Mouse (Mus musculus) spleen, adult 2 months (tissue): ENCODE results near the gene Chrm5. TPM values are rescaled to one million over a fixed set of nuclear protein-coding genes. Genes with fewer than 3 reads are reported as not detected.

Source experiments
- DNase-seq, 2 experiments: peaks; one replicate each; pipeline versions ENCODE4 v3.0.0 to v3.0.0-alpha.2; 2012 to 2021; ENCODE audit warnings: low spot score in 2 of 2, low read depth in 1 of 2
- H3K27ac ChIP-seq: fragments of 200-500 bp; 2 replicates; pipeline ENCODE4 v1.5.1; 2012; ENCODE audit warnings: low read length, inconsistent platforms; ENCODE audit not compliant: insufficient read depth
- H3K27me3 ChIP-seq: fragments of 200-500 bp; 2 replicates; pipeline ENCODE4 v1.6.1; 2012; ENCODE audit warnings: mild to moderate bottlenecking, moderate library complexity, low read length, inconsistent platforms; ENCODE audit not compliant: control insufficient read depth, insufficient read depth
- H3K36me3 ChIP-seq: fragments of 200-500 bp; 2 replicates; pipeline ENCODE4 v1.6.1; 2012; ENCODE audit warnings: mild to moderate bottlenecking, low read length, inconsistent platforms; ENCODE audit not compliant: control insufficient read depth, insufficient read depth
- H3K4me1 ChIP-seq: fragments of 200-500 bp; 2 replicates; pipeline ENCODE4 v1.6.1; 2011; ENCODE audit warnings: inconsistent platforms; ENCODE audit not compliant: control insufficient read depth, insufficient read depth, insufficient read length
- H3K4me3 ChIP-seq: fragments of 200-500 bp; 2 replicates; pipeline ENCODE4 v1.5.1; 2011; ENCODE audit warnings: mild to moderate bottlenecking, inconsistent platforms; ENCODE audit not compliant: insufficient read depth, insufficient read length; ENCODE audit errors: extremely low read depth
- CTCF ChIP-seq: fragments of 200-500 bp; IDR thresholded peaks from 2 replicates; pipeline ENCODE4 v1.5.1; 2011; ENCODE audit warnings: mild to moderate bottlenecking, inconsistent platforms; ENCODE audit not compliant: insufficient read depth, insufficient read length, insufficient replicate concordance; ENCODE audit errors: extremely low read depth
- POLR2A ChIP-seq: fragments of 200-500 bp; IDR thresholded peaks from 2 replicates; pipeline ENCODE4 v1.6.1; 2011; ENCODE audit warnings: low read depth, low read length, inconsistent platforms
- WGBS: fragments of 180-500 bp; shearing (Covaris S2); methylation state at CpG from one replicate; pipeline ENCODE4 v1.1.7; 2018; 5-methylcytosine and 5-hydroxymethylcytosine counted together
- polyA plus RNA-seq: library from polyadenylated mRNA; depleted of rRNA; stranded (reverse); fragments of >200 nt; gene quantifications from 2 replicates; pipeline ENCODE4 v1.2.3, GENCODE M21; 2012

The Chrm5 gene
- polyA plus RNA-seq, 1 experiment = not detected

GRCm38 (mm10) chr2:112445511-112445910, 35.1 kb downstream of the Chrm5 start:
- no peaks in the 10 kb centered on the region; the same call in 1 of the 2 replicates for H3K27me3 ChIP-seq
- TF ChIP-seq POLR2A = no peak

DNA sequence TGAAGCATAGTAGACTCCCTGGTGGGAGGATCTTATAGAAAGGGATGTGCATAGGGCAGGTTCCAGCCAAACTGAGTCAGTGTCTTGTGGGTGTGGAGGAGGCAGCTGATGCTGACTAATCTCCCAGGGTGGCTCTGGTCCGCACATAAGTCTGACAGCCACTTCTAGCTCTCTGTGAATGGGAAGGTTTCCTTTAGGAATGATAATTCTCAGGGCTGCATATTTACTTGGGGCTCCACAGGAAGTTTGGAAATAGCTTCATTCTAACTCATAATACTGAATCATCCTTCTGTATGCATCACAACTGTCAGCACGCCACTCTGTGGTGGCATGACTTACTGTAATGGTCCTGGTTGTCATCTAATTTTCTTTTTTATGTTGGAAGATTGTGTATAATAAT, 37.1 kb downstream of the Chrm5 start:
- 79% methylated on average over 2 of the region's 2 CpGs for WGBS
- Histone ChIP-seq H3K27me3 (no peaks in the 10 kb centered on the region; the same call in 1 of the 2 replicates), H3K27ac (no peak overlapping the region), H3K4me1 (peaks cover 3% of the 10 kb centered on the region; the same call in 1 of the 2 replicates), H3K36me3 (no peaks in the 10 kb centered on the region), H3K4me3 (no peak overlapping the region)
- TF ChIP-seq CTCF (no peak), POLR2A (no peak)
- no peak for DNase-seq

More at GRCm38 (mm10) chr2:112445511-112445910, 35.1 kb downstream of the Chrm5 start:
- peaks cover 3% of the 10 kb centered on the region; the same call in 1 of the 2 replicates for H3K4me1 ChIP-seq
- no peak for DNase-seq
- H3K36me3 ChIP-seq = no peaks in the 10 kb centered on the region
- no peak overlapping the region for H3K27ac ChIP-seq
- no peak overlapping the region for H3K4me3 ChIP-seq

DNA sequence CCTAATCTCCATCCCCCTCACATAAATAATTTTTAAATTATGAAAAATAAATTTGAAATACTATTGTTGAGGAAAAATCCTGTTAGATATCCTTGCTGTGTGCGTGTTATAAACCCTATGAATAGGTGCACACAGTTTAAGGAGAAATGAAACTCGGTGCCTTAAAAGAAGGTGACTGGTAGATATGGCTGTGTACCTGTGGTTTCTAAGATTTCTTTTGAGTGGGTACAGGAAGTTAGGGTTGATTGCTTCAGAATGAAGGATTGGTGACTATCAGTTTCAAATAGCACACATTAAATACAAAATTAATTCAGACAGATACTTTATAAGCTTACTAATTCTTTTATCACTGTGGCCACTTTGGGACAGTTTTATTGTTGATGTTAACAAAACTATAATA, 43.0 kb downstream of the Chrm5 start:
- H3K36me3 ChIP-seq = no peaks in the 10 kb centered on the region
- no peak overlapping the region for H3K4me3 ChIP-seq
- DNase-seq = no peak
- peak overlapping the region; percentile 42; the same call in 1 of the 2 replicates for H3K27ac ChIP-seq
- 34% methylated on average over 2 of the region's 2 CpGs for WGBS
- H3K27me3 ChIP-seq = no peaks in the 10 kb centered on the region
- H3K4me1 ChIP-seq = peaks cover 2% of the 10 kb centered on the region; the same call in 1 of the 2 replicates
- TF ChIP-seq CTCF (no peak), POLR2A (no peak)

DNA sequence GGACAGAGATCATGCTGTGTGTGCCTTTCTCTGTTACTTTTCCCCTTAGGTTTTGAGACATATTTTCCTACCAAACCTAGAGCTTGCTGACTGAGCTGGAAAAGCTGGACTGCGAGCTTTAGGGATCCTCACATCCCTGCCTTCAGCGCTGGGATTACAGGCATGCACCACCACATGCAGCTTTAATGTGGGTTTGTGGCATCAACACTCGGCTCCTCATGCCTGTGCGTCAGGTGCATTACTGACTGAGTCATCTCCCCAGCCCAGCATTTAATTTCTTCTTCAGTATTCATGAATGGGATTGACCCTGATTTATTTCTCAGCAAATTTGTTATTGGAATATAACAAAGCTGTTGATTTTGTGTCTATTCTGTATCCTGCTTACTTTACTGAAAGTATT, 44.3 kb downstream of the Chrm5 start:
- no peaks in the 10 kb centered on the region for H3K27me3 ChIP-seq
- H3K4me1 ChIP-seq = peaks cover 2% of the 10 kb centered on the region; the same call in 1 of the 2 replicates
- H3K36me3 ChIP-seq = no peaks in the 10 kb centered on the region
- no peak for DNase-seq
- no peak overlapping the region for H3K4me3 ChIP-seq
- no peak overlapping the region for H3K27ac ChIP-seq
- no peak for TF ChIP-seq CTCF
- TF ChIP-seq POLR2A = no peak
- 77% methylated on average over 4 of the region's 4 CpGs for WGBS

DNA sequence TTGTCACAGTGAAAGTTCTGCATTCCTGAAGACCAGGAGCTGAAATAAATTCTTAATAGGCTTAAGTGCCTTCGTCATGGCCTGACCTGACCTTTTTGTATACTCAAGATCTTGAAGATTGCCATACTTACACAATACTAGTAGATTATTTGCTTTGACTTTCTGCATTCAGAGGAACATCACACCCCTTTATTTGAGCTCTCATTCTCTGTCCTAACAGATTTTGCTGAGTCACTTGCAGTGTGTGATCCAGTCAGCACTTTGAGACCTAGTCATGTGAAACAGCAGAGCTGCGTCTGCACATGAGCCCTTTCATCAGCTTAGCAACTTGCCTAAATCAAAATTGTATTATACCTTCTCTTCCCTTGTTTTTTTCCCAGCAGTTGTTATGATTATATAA, 47.2 kb downstream of the Chrm5 start:
- Histone ChIP-seq H3K4me3 (no peak overlapping the region), H3K27me3 (no peaks in the 10 kb centered on the region), H3K36me3 (no peaks in the 10 kb centered on the region), H3K4me1 (peaks cover 2% of the 10 kb centered on the region; the same call in 1 of the 2 replicates), H3K27ac (no peak overlapping the region)
- no peak for DNase-seq
- TF ChIP-seq CTCF = no peak
- no peak for TF ChIP-seq POLR2A
- WGBS = 69% methylated on average over 2 of the region's 2 CpGs

GRCm38 (mm10) chr2:112432523-112432922, 48.0 kb downstream of the Chrm5 start:
- TF ChIP-seq POLR2A (no peak), CTCF (no peak)
- Histone ChIP-seq H3K36me3 (no peaks in the 10 kb centered on the region), H3K4me1 (peaks cover 2% of the 10 kb centered on the region; the same call in 1 of the 2 replicates), H3K27ac (no peak overlapping the region), H3K27me3 (no peaks in the 10 kb centered on the region), H3K4me3 (no peak overlapping the region)
- 86% methylated on average over 2 of the region's 2 CpGs for WGBS
- DNase-seq = no peak

DNA sequence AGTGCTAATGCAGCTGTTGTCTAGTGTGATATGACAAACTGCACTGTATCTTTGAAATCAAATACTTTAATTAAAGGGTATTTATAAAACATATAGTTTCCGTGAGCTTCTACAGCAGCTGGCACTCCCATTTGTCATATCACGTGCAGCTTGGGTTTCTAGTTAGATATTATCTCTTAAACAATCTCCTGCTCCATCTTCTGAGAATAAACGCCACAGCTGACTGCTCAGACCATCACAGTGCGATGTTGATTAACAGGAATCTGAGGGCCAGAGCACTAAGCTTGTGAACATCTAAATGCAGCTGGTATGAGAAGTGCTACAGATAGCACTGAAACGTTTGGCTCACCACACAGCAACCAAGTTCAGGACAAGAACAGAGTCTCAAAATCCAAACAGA, 50.2 kb downstream of the Chrm5 start:
- H3K4me3 ChIP-seq = no peak overlapping the region
- 51% methylated on average over 5 of the region's 5 CpGs for WGBS
- no peaks in the 10 kb centered on the region for H3K36me3 ChIP-seq
- H3K27me3 ChIP-seq = no peaks in the 10 kb centered on the region
- no peak for DNase-seq
- no peaks in the 10 kb centered on the region for H3K4me1 ChIP-seq
- no peak for TF ChIP-seq CTCF
- no peak for TF ChIP-seq POLR2A
- no peak overlapping the region for H3K27ac ChIP-seq
